Mouse (Mus musculus): ENCODE data around the gene Zkscan4.

DNA sequence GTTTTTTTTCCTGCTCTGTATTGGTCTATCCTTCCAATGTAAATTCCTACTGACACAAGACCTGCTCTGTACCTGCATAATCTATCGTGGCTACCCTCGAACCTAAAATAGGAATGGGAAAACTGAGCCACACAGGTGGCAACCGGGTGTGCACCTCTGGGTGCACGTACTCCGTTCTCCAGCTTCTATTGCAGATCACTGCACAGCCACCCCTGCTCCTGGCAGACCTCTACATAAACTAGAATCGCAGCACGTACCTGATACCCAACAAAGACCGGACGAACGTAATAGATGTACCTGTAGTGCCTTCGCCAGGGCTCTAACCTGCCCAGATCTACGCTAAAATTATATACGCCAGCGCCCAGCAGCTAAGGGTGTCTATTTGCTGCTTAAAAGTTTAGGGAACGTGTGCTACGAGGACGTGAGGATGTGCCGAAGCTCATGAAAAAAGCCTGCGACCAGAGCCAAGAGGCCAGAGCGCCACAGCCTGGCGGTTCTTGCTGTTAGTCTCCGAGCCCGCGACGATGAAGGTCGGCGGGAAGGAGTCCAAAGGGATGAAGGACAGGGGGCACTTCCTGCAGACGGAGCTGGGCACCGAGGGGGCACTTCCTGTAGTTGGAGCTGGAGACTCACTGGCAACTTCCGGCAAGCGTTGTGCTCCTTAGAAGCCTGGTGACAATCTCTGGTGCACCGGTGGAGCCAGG is 38.1 kb upstream of the Zkscan4 start, which contains the start of gene Pgbd1:
- no peak for TF ChIP-seq CTCF (conservative IDR thresholded peaks at IDR 0.05; ENCODE audit: low read length)
- no peak for TF ChIP-seq POU5F1 (IDR thresholded peaks at IDR 0.05; ENCODE audit: borderline replicate concordance, low read length)
- no peak for TF ChIP-seq NANOG (IDR thresholded peaks at IDR 0.05; ENCODE audit: borderline replicate concordance, low read length)

Measured in E14TG2a.4 (cell line).